Mouse (Mus musculus) heart, embryonic 12.5 days (tissue): ENCODE data around the gene Ablim1. TPM values are rescaled to one million over a fixed set of nuclear protein-coding genes. Genes with fewer than 3 reads are reported as not detected.

ENCODE experiments used
- ATAC-seq: fragments of 200-750 bp; cut with Nextera tagmentation; 2 replicates; pipeline ENCODE4 v1.8.0; 2017; ENCODE audit warnings: moderate TSS enrichment, moderate library complexity; ENCODE audit not compliant: insufficient number of reproducible peaks, low FRiP score
- H3K27ac ChIP-seq: fragments of 300-500 bp; sonication (generic); 2 replicates; pipeline ENCODE4 v1.5.1; 2016; ENCODE audit warnings: mild to moderate bottlenecking, moderate library complexity; ENCODE audit not compliant: poor library complexity, severe bottlenecking
- H3K27me3 ChIP-seq: fragments of 300-500 bp; sonication (generic); replicated peaks from 2 replicates; pipeline ENCODE4 v1.6.1; 2016; ENCODE audit warnings: mild to moderate bottlenecking, moderate library complexity
- H3K36me3 ChIP-seq: fragments of 300-500 bp; sonication (generic); 2 replicates; pipeline ENCODE4 v1.6.1; 2016; ENCODE audit warnings: mild to moderate bottlenecking, moderate library complexity
- H3K4me1 ChIP-seq: fragments of 300-500 bp; sonication (generic); replicated peaks from 2 replicates; pipeline ENCODE4 v1.6.1; 2016; ENCODE audit warnings: mild to moderate bottlenecking
- H3K4me2 ChIP-seq: fragments of 300-500 bp; sonication (generic); 2 replicates; pipeline ENCODE4 v1.6.1; 2016; ENCODE audit warnings: mild to moderate bottlenecking, moderate library complexity
- H3K4me3 ChIP-seq: fragments of 300-500 bp; sonication (generic); 2 replicates; pipeline ENCODE4 v1.5.1; 2016; ENCODE audit warnings: mild to moderate bottlenecking
- H3K9ac ChIP-seq: fragments of 300-500 bp; sonication (generic); 2 replicates; pipeline ENCODE4 v1.6.1; 2016; ENCODE audit warnings: mild to moderate bottlenecking, moderate library complexity
- H3K9me3 ChIP-seq: fragments of 300-500 bp; sonication (generic); replicated peaks from 2 replicates; pipeline ENCODE4 v1.6.1; 2016; ENCODE audit warnings: mild to moderate bottlenecking, moderate library complexity
- WGBS: fragments of 180-500 bp; shearing (Covaris S2); methylation state at CpG from one replicate; pipeline ENCODE4 v1.1.7; 2016; 5-methylcytosine and 5-hydroxymethylcytosine counted together
- polyA plus RNA-seq: library from polyadenylated mRNA; unstranded; fragments of >200 nt; fragmentation: Nextera tagmentation; extraction: Ambion mirVana; gene quantifications from 2 replicates; pipeline ENCODE4 v1.2.1, GENCODE M21; 2016

Ablim1 gene
- polyA plus RNA-seq, 1 experiment from 2014 or later, result 53.5 TPM

GRCm38 (mm10) chr19:57264296-57264947 lies 50.3 kb downstream of the Ablim1 start:
- H3K27ac ChIP-seq, result peak overlapping the region; percentile 35

GRCm38 (mm10) chr19:57257801-57258200 lies 56.9 kb downstream of the Ablim1 start:
- H3K36me3 ChIP-seq, result no peaks in the 10 kb centered on the region
- no peak overlapping the region for H3K9ac ChIP-seq
- no peak overlapping the region for H3K4me3 ChIP-seq
- ATAC-seq, result no peak
- H3K27ac ChIP-seq, result no peak overlapping the region
- H3K9me3 ChIP-seq, result 0 out of 2 replicates have a peak, but pooled peaks cover 2% of the 10 kb centered on the region
- H3K4me1 ChIP-seq, result peaks cover 28% of the 10 kb centered on the region
- no peak overlapping the region for H3K4me2 ChIP-seq
- H3K27me3 ChIP-seq, result no peaks in the 10 kb centered on the region
- 77% methylated on average over 11 of the region's 12 CpGs for WGBS

More at GRCm38 (mm10) chr19:57264296-57264947, 50.3 kb downstream of the Ablim1 start:
- H3K4me2 ChIP-seq, result no peak overlapping the region; the same call in 1 of the 2 replicates
- no peak for ATAC-seq
- H3K27me3 ChIP-seq, result no peaks in the 10 kb centered on the region
- no peak overlapping the region for H3K9ac ChIP-seq
- no peaks in the 10 kb centered on the region for H3K36me3 ChIP-seq
- H3K9me3 ChIP-seq, result 0 out of 2 replicates have a peak, but pooled peaks cover 2% of the 10 kb centered on the region
- no peak overlapping the region for H3K4me3 ChIP-seq
- H3K4me1 ChIP-seq, result peaks cover 26% of the 10 kb centered on the region
- WGBS, result 29% methylated on average over 15 of the region's 15 CpGs

- no peak overlapping the region for H3K9ac ChIP-seq
- no peak for ATAC-seq
- no peak overlapping the region for H3K4me2 ChIP-seq
- H3K4me1 ChIP-seq, result peaks cover 31% of the 10 kb centered on the region
- WGBS, result 48% methylated on average over 9 of the region's 9 CpGs
- H3K27ac ChIP-seq, result 0 out of 2 replicates have a peak overlapping the region, but pooled peaks have one; percentile 1
- H3K4me3 ChIP-seq, result no peak overlapping the region
- H3K27me3 ChIP-seq, result no peaks in the 10 kb centered on the region
- H3K36me3 ChIP-seq, result no peaks in the 10 kb centered on the region
- H3K9me3 ChIP-seq, result 0 out of 2 replicates have a peak, but pooled peaks cover 2% of the 10 kb centered on the region
Observed at GRCm38 (mm10) chr19:57256666-57257065, 58.1 kb downstream of the Ablim1 start.

- H3K4me3 ChIP-seq, result no peak overlapping the region
- no peak overlapping the region for H3K9ac ChIP-seq
- H3K27me3 ChIP-seq, result no peaks in the 10 kb centered on the region
- H3K4me1 ChIP-seq, result peaks cover 31% of the 10 kb centered on the region
- 0 out of 2 replicates have a peak, but pooled peaks cover 1% of the 10 kb centered on the region for H3K9me3 ChIP-seq
- WGBS, result 60% methylated on average over 8 of the region's 8 CpGs
- no peak overlapping the region for H3K4me2 ChIP-seq
- no peaks in the 10 kb centered on the region for H3K36me3 ChIP-seq
- no peak overlapping the region for H3K27ac ChIP-seq
- no peak for ATAC-seq
Observed at GRCm38 (mm10) chr19:57255157-57255556, 59.6 kb downstream of the Ablim1 start.

- Histone ChIP-seq H3K36me3 (no peaks in the 10 kb centered on the region), H3K4me3 (no peak overlapping the region), H3K27ac (no peak overlapping the region), H3K4me2 (no peak overlapping the region), H3K9me3 (no peaks in the 10 kb centered on the region), H3K27me3 (no peaks in the 10 kb centered on the region), H3K4me1 (peaks cover 29% of the 10 kb centered on the region), H3K9ac (no peak overlapping the region)
- WGBS, result 56% methylated on average over 9 of the region's 9 CpGs
- no peak for ATAC-seq
Observed at GRCm38 (mm10) chr19:57252692-57253448, 61.8 kb downstream of the Ablim1 start.

GRCm38 (mm10) chr19:57248781-57249180 lies 65.9 kb downstream of the Ablim1 start:
- Histone ChIP-seq H3K4me1 (peaks cover 19% of the 10 kb centered on the region), H3K4me2 (no peak overlapping the region), H3K27ac (no peak overlapping the region), H3K9ac (no peak overlapping the region), H3K36me3 (no peaks in the 10 kb centered on the region), H3K27me3 (no peaks in the 10 kb centered on the region), H3K4me3 (no peak overlapping the region), H3K9me3 (no peaks in the 10 kb centered on the region)
- 70% methylated on average over 5 of the region's 5 CpGs for WGBS
- ATAC-seq, result no peak

- H3K27me3 ChIP-seq, result no peaks in the 10 kb centered on the region
- H3K4me2 ChIP-seq, result no peak overlapping the region
- no peak overlapping the region for H3K4me3 ChIP-seq
- H3K9ac ChIP-seq, result no peak overlapping the region
- H3K9me3 ChIP-seq, result no peaks in the 10 kb centered on the region
- H3K4me1 ChIP-seq, result peaks cover 14% of the 10 kb centered on the region
- whole genome bisulfite sequencing, result 63% methylated on average over 8 of the region's 8 CpGs
- no peak for ATAC-seq
- H3K27ac ChIP-seq, result no peak overlapping the region
- H3K36me3 ChIP-seq, result no peaks in the 10 kb centered on the region
Observed at GRCm38 (mm10) chr19:57247221-57247620, 67.5 kb downstream of the Ablim1 start.

- Histone ChIP-seq H3K9me3 (no peaks in the 10 kb centered on the region), H3K4me1 (peaks cover 29% of the 10 kb centered on the region), H3K4me3 (no peak overlapping the region), H3K27me3 (no peaks in the 10 kb centered on the region), H3K36me3 (no peaks in the 10 kb centered on the region), H3K9ac (no peak overlapping the region), H3K4me2 (no peak overlapping the region), H3K27ac (no peak overlapping the region)
- 57% methylated on average over 7 of the region's 7 CpGs for WGBS
- ATAC-seq, result no peak
Observed at GRCm38 (mm10) chr19:57244281-57244680, 70.4 kb downstream of the Ablim1 start.

GRCm38 (mm10) chr19:57243606-57244005 lies 71.1 kb downstream of the Ablim1 start:
- WGBS, result 69% methylated on average over 8 of the region's 8 CpGs
- H3K36me3 ChIP-seq, result no peaks in the 10 kb centered on the region
- no peaks in the 10 kb centered on the region for H3K27me3 ChIP-seq
- H3K4me3 ChIP-seq, result no peak overlapping the region
- H3K9ac ChIP-seq, result no peak overlapping the region
- H3K4me2 ChIP-seq, result no peak overlapping the region
- no peak overlapping the region for H3K27ac ChIP-seq
- no peak for ATAC-seq
- H3K4me1 ChIP-seq, result peaks cover 32% of the 10 kb centered on the region
- no peaks in the 10 kb centered on the region for H3K9me3 ChIP-seq

- Histone ChIP-seq H3K4me1 (peaks cover 32% of the 10 kb centered on the region), H3K36me3 (no peaks in the 10 kb centered on the region), H3K4me3 (no peak overlapping the region), H3K27ac (no peak overlapping the region), H3K9ac (no peak overlapping the region), H3K27me3 (no peaks in the 10 kb centered on the region), H3K9me3 (no peaks in the 10 kb centered on the region), H3K4me2 (no peak overlapping the region)
- ATAC-seq, result no peak
- WGBS, result 78% methylated on average over 12 of the region's 12 CpGs
Observed at GRCm38 (mm10) chr19:57243191-57243590, 71.5 kb downstream of the Ablim1 start.

GRCm38 (mm10) chr19:57241363-57242192 lies 73.1 kb downstream of the Ablim1 start:
- 67% methylated on average over 10 of the region's 10 CpGs for WGBS
- Histone ChIP-seq H3K36me3 (no peaks in the 10 kb centered on the region), H3K9me3 (no peaks in the 10 kb centered on the region), H3K4me3 (no peak overlapping the region), H3K27ac (peak overlapping the region; percentile 6; the same call in 1 of the 2 replicates), H3K27me3 (no peaks in the 10 kb centered on the region), H3K4me2 (no peak overlapping the region), H3K4me1 (peaks cover 32% of the 10 kb centered on the region), H3K9ac (no peak overlapping the region)
- no peak for ATAC-seq
